Mouse (Mus musculus): ENCODE data around the gene Fam167b. TPM values are rescaled to one million over a fixed set of nuclear protein-coding genes. Genes with fewer than 3 reads are reported as not detected.

The Fam167b gene
- 0.19 and 0.46 TPM in 2 replicates for polyA plus RNA-seq (2014; fragmentation: Nextera tagmentation; extraction: Ambion mirVana)

GRCm38 (mm10) chr4:129578466-129578865, at the start of gene Fam167b:
Fam167b (minus strand) TSS chr4:129578549.
- no peak for DNase-seq (ENCODE audit: low spot score, missing footprints)
- peak within 1 kb of the TSS; percentile 8; the same call in 1 of the 2 replicates for H3K4me2 ChIP-seq
- ATAC-seq (ENCODE audit: low FRiP score): no peak

GRCm38 (mm10) chr4:129626035-129626434, 47.7 kb upstream of the Fam167b start:
- Histone ChIP-seq H3K4me3 (ENCODE audit: low read depth, low read length) (no peak overlapping the region), H3K27ac (ENCODE audit: low read depth, low read length) (no peak overlapping the region), H3K9me3 (ENCODE audit: control insufficient read depth, low read length) (no peaks in the 10 kb centered on the region), H3K4me2 (no peak overlapping the region), H3K4me1 (ENCODE audit: control insufficient read depth, insufficient read depth, low read length) (peaks cover 24% of the 10 kb centered on the region), H3K27me3 (ENCODE audit: control insufficient read depth, insufficient read depth, low read length) (no peaks in the 10 kb centered on the region), H3K36me3 (ENCODE audit: control insufficient read depth, insufficient read depth, low read length) (peaks cover 27% of the 10 kb centered on the region), H3K9ac (ENCODE audit: low read length) (no peak overlapping the region)
- WGBS: 79% methylated on average over 6 of the region's 6 CpGs
- ATAC-seq (ENCODE audit: low FRiP score) (no peak), DNase-seq (ENCODE audit: low spot score, missing footprints) (no peak)

More at GRCm38 (mm10) chr4:129578466-129578865, at the start of gene Fam167b:
- Histone ChIP-seq H3K4me1 (ENCODE audit: control insufficient read depth, insufficient read depth, low read length) (no peaks in the 10 kb centered on the region), H3K27ac (ENCODE audit: low read depth, low read length) (no peak within 1 kb of the TSS), H3K36me3 (ENCODE audit: control insufficient read depth, insufficient read depth, low read length) (no peaks in the 10 kb centered on the region), H3K27me3 (ENCODE audit: control insufficient read depth, insufficient read depth, low read length) (no peaks in the 10 kb centered on the region), H3K9me3 (ENCODE audit: control insufficient read depth, low read length) (no peaks in the 10 kb centered on the region), H3K9ac (ENCODE audit: low read length) (no peak within 1 kb of the TSS), H3K4me3 (ENCODE audit: low read depth, low read length) (no peak within 1 kb of the TSS)
- WGBS: 87% methylated on average over 5 of the region's 5 CpGs

- Histone ChIP-seq H3K4me2 (peak overlapping the region; percentile 64), H3K4me3 (ENCODE audit: low read depth, low read length) (no peak overlapping the region), H3K36me3 (ENCODE audit: control insufficient read depth, insufficient read depth, low read length) (peaks cover 26% of the 10 kb centered on the region), H3K4me1 (ENCODE audit: control insufficient read depth, insufficient read depth, low read length) (peaks cover 24% of the 10 kb centered on the region), H3K27ac (ENCODE audit: low read depth, low read length) (no peak overlapping the region), H3K27me3 (ENCODE audit: control insufficient read depth, insufficient read depth, low read length) (no peaks in the 10 kb centered on the region), H3K9ac (ENCODE audit: low read length) (no peak overlapping the region), H3K9me3 (ENCODE audit: control insufficient read depth, low read length) (no peaks in the 10 kb centered on the region)
- DNase-seq (ENCODE audit: low spot score, missing footprints) (no peak), ATAC-seq (ENCODE audit: low FRiP score) (0 out of 2 replicates have a peak, but pooled peaks have one; percentile 0)
- 35% methylated on average over 4 of the region's 4 CpGs for WGBS
These were observed 47.1 kb upstream of the Fam167b start for GRCm38 (mm10) chr4:129625496-129625895.

GRCm38 (mm10) chr4:129625029-129625370, 46.7 kb upstream of the Fam167b start:
- Histone ChIP-seq H3K9me3 (ENCODE audit: control insufficient read depth, low read length) (no peaks in the 10 kb centered on the region), H3K27me3 (ENCODE audit: control insufficient read depth, insufficient read depth, low read length) (no peaks in the 10 kb centered on the region), H3K27ac (ENCODE audit: low read depth, low read length) (peak overlapping the region; percentile 78), H3K9ac (ENCODE audit: low read length) (peak overlapping the region; percentile 70), H3K4me1 (ENCODE audit: control insufficient read depth, insufficient read depth, low read length) (peaks cover 24% of the 10 kb centered on the region), H3K4me2 (peak overlapping the region; percentile 64), H3K36me3 (ENCODE audit: control insufficient read depth, insufficient read depth, low read length) (peaks cover 23% of the 10 kb centered on the region), H3K4me3 (ENCODE audit: low read depth, low read length) (peak overlapping the region; percentile 51)
- WGBS: under 1% methylated on average over 6 of the region's 6 CpGs
- DNase-seq (ENCODE audit: low spot score, missing footprints) (peak; percentile 94), ATAC-seq (ENCODE audit: low FRiP score) (peak; percentile 17; the same call in 1 of the 2 replicates)

GRCm38 (mm10) chr4:129624281-129625028, 46.1 kb upstream of the Fam167b start:
- Histone ChIP-seq H3K4me2 (peak overlapping the region; percentile 64), H3K27ac (ENCODE audit: low read depth, low read length) (peak overlapping the region; percentile 78), H3K9me3 (ENCODE audit: control insufficient read depth, low read length) (no peaks in the 10 kb centered on the region), H3K4me1 (ENCODE audit: control insufficient read depth, insufficient read depth, low read length) (peaks cover 24% of the 10 kb centered on the region), H3K4me3 (ENCODE audit: low read depth, low read length) (peak overlapping the region; percentile 51), H3K36me3 (ENCODE audit: control insufficient read depth, insufficient read depth, low read length) (peaks cover 20% of the 10 kb centered on the region), H3K27me3 (ENCODE audit: control insufficient read depth, insufficient read depth, low read length) (no peaks in the 10 kb centered on the region), H3K9ac (ENCODE audit: low read length) (peak overlapping the region; percentile 70)
- ATAC-seq (ENCODE audit: low FRiP score) (peak; percentile 87), DNase-seq (ENCODE audit: low spot score, missing footprints) (peak; percentile 95)
- 1% methylated on average over 18 of the region's 18 CpGs for WGBS

GRCm38 (mm10) chr4:129623681-129624091, 45.3 kb upstream of the Fam167b start, which contains the start of gene Ccdc28b:
Ccdc28b (minus strand) TSS chr4:129623947.
- Histone ChIP-seq H3K4me2 (peak within 1 kb of the TSS; percentile 64), H3K4me3 (ENCODE audit: low read depth, low read length) (peak within 1 kb of the TSS; percentile 51), H3K27ac (ENCODE audit: low read depth, low read length) (peak within 1 kb of the TSS; percentile 78), H3K36me3 (ENCODE audit: control insufficient read depth, insufficient read depth, low read length) (peaks cover 12% of the 10 kb centered on the region), H3K27me3 (ENCODE audit: control insufficient read depth, insufficient read depth, low read length) (no peaks in the 10 kb centered on the region), H3K9me3 (ENCODE audit: control insufficient read depth, low read length) (no peaks in the 10 kb centered on the region), H3K9ac (ENCODE audit: low read length) (peak within 1 kb of the TSS; percentile 70), H3K4me1 (ENCODE audit: control insufficient read depth, insufficient read depth, low read length) (peaks cover 27% of the 10 kb centered on the region)
- DNase-seq (ENCODE audit: low spot score, missing footprints) (peak; percentile 95), ATAC-seq (ENCODE audit: low FRiP score) (peak; percentile 17; the same call in 1 of the 2 replicates)
- WGBS: 0% methylated on average over 10 of the region's 10 CpGs

- peaks cover 32% of the 10 kb centered on the region for H3K4me1 ChIP-seq (ENCODE audit: control insufficient read depth, insufficient read depth, low read length)
- no peak for DNase-seq (ENCODE audit: low spot score, missing footprints)
- peak overlapping the region; percentile 51 for H3K4me3 ChIP-seq (ENCODE audit: low read depth, low read length)
These were observed 44.6 kb upstream of the Fam167b start for GRCm38 (mm10) chr4:129622803-129623535.

GRCm38 (mm10) chr4:129622120-129622802, 43.9 kb upstream of the Fam167b start:
- Histone ChIP-seq H3K27ac (ENCODE audit: low read depth, low read length) (no peak overlapping the region), H3K9me3 (ENCODE audit: control insufficient read depth, low read length) (no peaks in the 10 kb centered on the region), H3K9ac (ENCODE audit: low read length) (peak overlapping the region; percentile 70; the same call in 1 of the 2 replicates), H3K27me3 (ENCODE audit: control insufficient read depth, insufficient read depth, low read length) (no peaks in the 10 kb centered on the region), H3K4me2 (peak overlapping the region; percentile 64), H3K36me3 (ENCODE audit: control insufficient read depth, insufficient read depth, low read length) (peaks cover 3% of the 10 kb centered on the region; the same call in 1 of the 2 replicates), H3K4me3 (ENCODE audit: low read depth, low read length) (no peak overlapping the region; the same call in 1 of the 2 replicates), H3K4me1 (ENCODE audit: control insufficient read depth, insufficient read depth, low read length) (peaks cover 32% of the 10 kb centered on the region)
- DNase-seq (ENCODE audit: low spot score, missing footprints) (no peak), ATAC-seq (ENCODE audit: low FRiP score) (no peak)
- WGBS: 79% methylated on average over 11 of the region's 11 CpGs

More at GRCm38 (mm10) chr4:129622803-129623535, 44.6 kb upstream of the Fam167b start:
- H3K27ac ChIP-seq (ENCODE audit: low read depth, low read length): peak overlapping the region; percentile 78
- no peaks in the 10 kb centered on the region for H3K27me3 ChIP-seq (ENCODE audit: control insufficient read depth, insufficient read depth, low read length)
- 20% methylated on average over 8 of the region's 8 CpGs for WGBS
- peak overlapping the region; percentile 64 for H3K4me2 ChIP-seq
- H3K9ac ChIP-seq (ENCODE audit: low read length): peak overlapping the region; percentile 70
- no peak for ATAC-seq (ENCODE audit: low FRiP score)
- H3K9me3 ChIP-seq (ENCODE audit: control insufficient read depth, low read length): no peaks in the 10 kb centered on the region
- peaks cover 6% of the 10 kb centered on the region for H3K36me3 ChIP-seq (ENCODE audit: control insufficient read depth, insufficient read depth, low read length)
